Mouse (Mus musculus): ENCODE results near the gene Palm.

Palm gene

GRCm38 (mm10) chr10:79855558-79856184 is 62.3 kb downstream of the Palm start:
- DNase-seq (ENCODE audit: low spot score in 2 of 2) = no peak

GRCm38 (mm10) chr10:79856280-79856679 is 62.9 kb downstream of the Palm start:
- no peak for DNase-seq (ENCODE audit: low spot score in 2 of 2)

- no peak for DNase-seq (ENCODE audit: low spot score in 2 of 2)
These were observed 63.5 kb downstream of the Palm start for GRCm38 (mm10) chr10:79856704-79857451.

GRCm38 (mm10) chr10:79857452-79857811 is 64.1 kb downstream of the Palm start:
- DNase-seq (ENCODE audit: low spot score in 2 of 2) = peak in 1 of 2 experiments; percentile 41

- no peak for DNase-seq (ENCODE audit: low spot score in 2 of 2)
These were observed 64.5 kb downstream of the Palm start for GRCm38 (mm10) chr10:79857894-79858293.

- no peak for DNase-seq (ENCODE audit: low spot score in 2 of 2)
These were observed 65.2 kb downstream of the Palm start for GRCm38 (mm10) chr10:79858416-79859074.

GRCm38 (mm10) chr10:79859116-79859515 is 65.7 kb downstream of the Palm start:
- DNase-seq (ENCODE audit: low spot score in 2 of 2) = no peak

- DNase-seq (ENCODE audit: low spot score in 2 of 2) = no peak
These were observed 66.9 kb downstream of the Palm start for GRCm38 (mm10) chr10:79860079-79860911.

GRCm38 (mm10) chr10:79861230-79862048 is 68.1 kb downstream of the Palm start:
- DNase-seq (ENCODE audit: low spot score in 2 of 2) = no peak

- no peak for DNase-seq (ENCODE audit: low spot score in 2 of 2)
These were observed 68.8 kb downstream of the Palm start for GRCm38 (mm10) chr10:79862049-79862788.

GRCm38 (mm10) chr10:79862925-79863324 is 69.6 kb downstream of the Palm start:
- no peak for DNase-seq (ENCODE audit: low spot score in 2 of 2)

GRCm38 (mm10) chr10:79864351-79865188 is 71.2 kb downstream of the Palm start:
- no peak for DNase-seq (ENCODE audit: low spot score in 2 of 2)

GRCm38 (mm10) chr10:79865189-79865601 is 71.8 kb downstream of the Palm start:
- no peak for DNase-seq (ENCODE audit: low spot score in 2 of 2)

- no peak for DNase-seq (ENCODE audit: low spot score in 2 of 2)
These were observed 72.5 kb downstream of the Palm start for GRCm38 (mm10) chr10:79865801-79866295.

- no peak for DNase-seq (ENCODE audit: low spot score in 2 of 2)
These were observed 73.2 kb downstream of the Palm start for GRCm38 (mm10) chr10:79866601-79867000.

Measured in spleen, postnatal 14 days (tissue).